Mouse (Mus musculus): ENCODE measurements at regions not wholly inside any gene's neighbourhood (a gene's known extent, or its start where the extent isn't known, plus 50 kb on each side); places are given as distances from the start of the nearest gene placed in this dataset.

DNA sequence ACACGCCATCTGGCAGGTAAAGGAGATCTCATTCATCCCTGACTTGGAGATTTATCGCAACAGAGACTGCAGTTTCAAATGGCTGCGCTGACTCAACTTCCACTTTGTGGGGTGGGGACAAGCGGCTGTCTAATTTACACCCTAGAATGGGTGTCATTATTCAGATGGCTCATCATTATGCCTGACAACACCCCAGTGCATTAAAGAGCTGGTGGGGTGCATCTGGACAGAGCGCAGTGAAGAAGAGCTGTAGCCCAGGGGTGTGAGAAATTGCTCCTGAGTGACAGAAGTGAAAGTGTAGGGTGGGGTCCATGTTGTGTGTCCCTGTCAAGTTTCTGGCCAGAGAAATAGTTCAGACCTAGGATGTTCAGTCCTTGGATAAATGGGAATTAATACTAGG is 314.0 kb upstream of the Arrdc4 start:
- TF ChIP-seq POLR2A (IDR thresholded peaks at IDR 0.05; ENCODE audit: low read depth, low read length) (no peak), CTCF (IDR thresholded peaks at IDR 0.05; ENCODE audit: borderline replicate concordance, insufficient read depth, low read length) (no peak)
